ENCODE assay signal across 8 mouse cellular contexts in the genomic region with DNA sequence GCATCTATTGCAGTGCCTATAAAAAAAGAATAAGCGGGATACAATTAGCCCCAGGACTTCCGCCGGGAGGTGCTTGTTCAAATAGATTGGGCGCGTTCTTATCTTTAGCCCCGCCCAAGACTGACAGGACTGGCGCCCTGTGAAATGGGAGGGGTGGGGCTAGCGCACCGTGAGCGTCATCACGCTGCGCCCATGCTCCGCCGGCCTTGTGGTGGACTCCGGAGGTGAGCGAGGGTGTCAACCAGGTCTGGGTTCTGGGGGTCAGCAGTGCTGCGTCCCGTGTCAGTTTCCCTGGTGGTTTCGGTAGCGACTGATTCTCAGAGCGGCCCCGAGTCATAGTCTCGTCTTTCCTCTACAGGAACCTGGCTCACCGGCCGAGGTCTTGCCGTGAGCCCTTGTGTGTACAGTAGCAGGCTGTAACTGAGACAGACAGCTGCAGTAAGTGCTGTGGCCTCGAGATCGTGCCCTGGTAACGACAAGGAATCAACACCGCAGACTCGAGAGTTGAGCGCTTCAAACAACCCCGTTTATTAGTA. TPM values are rescaled to one million over a fixed set of nuclear protein-coding genes. Genes with fewer than 3 reads are reported as not detected.
DNase-seq lines count a peak whose midpoint lies in the region; ATAC-seq and TF ChIP-seq lines count a peak whose summit lies in the region.

Gene Mrps17, plus strand, starts transcription at position 172 of the 536 bp plus-strand sequence.

- H3K79me2 ChIP-seq in heart, adult 2 months (replicated peaks; ENCODE audit: control insufficient read depth, insufficient read depth, low read length) = 0 out of 2 replicates have a peak, but pooled peaks cover 1% of the 10 kb centered on the region

- H3K4me2 ChIP-seq in embryonic facial prominence, embryonic 14.5 days (ENCODE audit: low read depth, low read length) = peak within 1 kb of the TSS; percentile 75
- H3K4me2 ChIP-seq in limb, embryonic 13.5 days (replicated peaks) = peak within 1 kb of the TSS; percentile 82
- H3K4me2 ChIP-seq in midbrain, embryonic 16.5 days (ENCODE audit: low read length) = peak within 1 kb of the TSS; percentile 81

- peak; percentile 33 for TF ChIP-seq CTCF in heart, adult 2 months (IDR thresholded peaks at IDR 0.05)

- no peaks in the 10 kb centered on the region for H3K27me3 ChIP-seq in embryonic facial prominence, embryonic 14.5 days (replicated peaks; ENCODE audit: control insufficient read depth, insufficient read depth, low read length)
- H3K27me3 ChIP-seq in heart, adult 2 months (ENCODE audit: control insufficient read depth, insufficient read depth, low read length) = no peaks in the 10 kb centered on the region
- H3K27me3 ChIP-seq in limb, embryonic 13.5 days = no peaks in the 10 kb centered on the region; the same call in 1 of the 2 replicates
- H3K27me3 ChIP-seq in midbrain, embryonic 16.5 days (ENCODE audit: control insufficient read depth, insufficient read depth, low read depth, low read length) = no peaks in the 10 kb centered on the region

- H3K9me3 ChIP-seq in embryonic facial prominence, embryonic 14.5 days (ENCODE audit: control insufficient read depth, low read length) = no peaks in the 10 kb centered on the region
- H3K9me3 ChIP-seq in limb, embryonic 13.5 days = no peaks in the 10 kb centered on the region
- H3K9me3 ChIP-seq in midbrain, embryonic 16.5 days (replicated peaks; ENCODE audit: control insufficient read depth, low read length, poor library complexity, severe bottlenecking) = no peaks in the 10 kb centered on the region

- H3K4me3 ChIP-seq in embryonic facial prominence, embryonic 14.5 days (ENCODE audit: low read depth, low read length) = peak within 1 kb of the TSS; percentile 90
- H3K4me3 ChIP-seq in heart, adult 2 months = peak within 1 kb of the TSS; percentile 79
- H3K4me3 ChIP-seq in limb, embryonic 13.5 days = peak within 1 kb of the TSS; percentile 72
- peak within 1 kb of the TSS; percentile 56 for H3K4me3 ChIP-seq in midbrain, embryonic 16.5 days (ENCODE audit: low read depth, low read length)

- DNase-seq in 3T3-L1 (ENCODE audit: low read depth, low spot score) = peak; percentile 99
- DNase-seq in adrenal gland, postnatal 4 days (ENCODE audit: low spot score in 2 of 2) = peak; percentile 84 to 87
- peak; percentile 98 for DNase-seq in embryonic facial prominence, embryonic 14.5 days (ENCODE audit: low spot score)
- DNase-seq in heart, adult 2 months = peak; percentile 94
- peak; percentile 94 to 95 for DNase-seq in kidney, adult 8-10 months
- peak; percentile 86 to 94 for DNase-seq in spleen, postnatal 10 days (ENCODE audit: low spot score in 2 of 2)

- under 1% methylated on average over 33 of the region's 33 CpGs for whole genome bisulfite sequencing in embryonic facial prominence, embryonic 14.5 days
- under 1% methylated on average over 33 of the region's 33 CpGs for WGBS in heart, adult 2 months
- WGBS in limb, embryonic 13.5 days = under 1% methylated on average over 33 of the region's 33 CpGs
- WGBS in midbrain, embryonic 16.5 days = under 1% methylated on average over 33 of the region's 33 CpGs

- no peak within 1 kb of the TSS; the same call in 1 of the 2 replicates for H3K27ac ChIP-seq in embryonic facial prominence, embryonic 14.5 days (replicated peaks; ENCODE audit: low read depth, low read length)
- H3K27ac ChIP-seq in heart, adult 2 months = peak within 1 kb of the TSS; percentile 79
- H3K27ac ChIP-seq in limb, embryonic 13.5 days = 0 out of 2 replicates have a peak within 1 kb of the TSS, but pooled peaks have one; percentile 2
- H3K27ac ChIP-seq in midbrain, embryonic 16.5 days (ENCODE audit: low read length) = peak within 1 kb of the TSS; percentile 38

- peak; percentile 85 for TF ChIP-seq EP300 in heart, adult 2 months (IDR thresholded peaks at IDR 0.05; ENCODE audit: insufficient read depth, low read depth, low read length)

- peaks cover 5% of the 10 kb centered on the region; the same call in 1 of the 2 replicates for H3K4me1 ChIP-seq in embryonic facial prominence, embryonic 14.5 days (ENCODE audit: control insufficient read depth, insufficient read depth, low read length)
- H3K4me1 ChIP-seq in heart, adult 2 months (ENCODE audit: control insufficient read depth, insufficient read depth, low read length) = no peaks in the 10 kb centered on the region
- H3K4me1 ChIP-seq in limb, embryonic 13.5 days = peaks cover 8% of the 10 kb centered on the region
- H3K4me1 ChIP-seq in midbrain, embryonic 16.5 days (ENCODE audit: control insufficient read depth, insufficient read depth, low read length) = peaks cover 7% of the 10 kb centered on the region

- ATAC-seq in embryonic facial prominence, embryonic 14.5 days (ENCODE audit: low read depth) = peak; percentile 98
- peak; percentile 96 for ATAC-seq in limb, embryonic 13.5 days (ENCODE audit: low FRiP score, low read depth)
- peak; percentile 94 for ATAC-seq in midbrain, embryonic 16.5 days

- intact Hi-C loops in heart, adult 2 months (cut with DNase I) = loop anchor here (1.0 to 5.0 kb wide), 4 partner anchors 9 to 541 kb away; partner anchors contain the start of gene Zfp11

- peak; percentile 96 for TF ChIP-seq POLR2A in heart, adult 2 months (IDR thresholded peaks at IDR 0.05; ENCODE audit: insufficient read depth, low read depth, low read length)

- peak within 1 kb of the TSS; percentile 88 for H3K9ac ChIP-seq in embryonic facial prominence, embryonic 14.5 days (ENCODE audit: low read depth, low read length)
- peak within 1 kb of the TSS; percentile 74 for H3K9ac ChIP-seq in heart, adult 2 months (ENCODE audit: low read depth, low read length)
- peak within 1 kb of the TSS; percentile 76 for H3K9ac ChIP-seq in limb, embryonic 13.5 days
- H3K9ac ChIP-seq in midbrain, embryonic 16.5 days (ENCODE audit: low read depth, low read length) = peak within 1 kb of the TSS; percentile 66

- peaks cover 37% of the 10 kb centered on the region for H3K36me3 ChIP-seq in embryonic facial prominence, embryonic 14.5 days (ENCODE audit: control insufficient read depth, insufficient read depth, low read length)
- no peaks in the 10 kb centered on the region; the same call in 1 of the 2 replicates for H3K36me3 ChIP-seq in heart, adult 2 months (ENCODE audit: control insufficient read depth, insufficient read depth, low read length)
- H3K36me3 ChIP-seq in limb, embryonic 13.5 days = peaks cover 39% of the 10 kb centered on the region
- peaks cover 10% of the 10 kb centered on the region for H3K36me3 ChIP-seq in midbrain, embryonic 16.5 days (ENCODE audit: control insufficient read depth, insufficient read depth, low read length)

RNA-seq across cellular contexts. Expression of gene Mrps17, which starts in this region (rescaled TPM):
- total RNA-seq in adrenal gland, postnatal 4 days (2021) = 100 to 1,000 TPM in 1 of 2 experiments, 10 to 100 TPM in 1; 95.6 to 111 TPM
- 196 and 210 TPM in 2 replicates for polyA plus RNA-seq in embryonic facial prominence, embryonic 14.5 days (2014; fragmentation: Nextera tagmentation; extraction: Ambion mirVana)
- 10 to 100 TPM; 76.8 to 86.4 TPM for total RNA-seq in heart, adult 2 months (2021)
- polyA plus RNA-seq in heart, adult 2 months (2012; rRNA removed) = 107 and 130 TPM in 2 replicates
- 199 and 219 TPM in 2 replicates for polyA plus RNA-seq in limb, embryonic 13.5 days (2015; fragmentation: Nextera tagmentation; extraction: Ambion mirVana)
- polyA plus RNA-seq in midbrain, embryonic 16.5 days (2015; fragmentation: Nextera tagmentation; extraction: Ambion mirVana) = 167 and 170 TPM in 2 replicates
